Mouse (Mus musculus): ENCODE data around the gene Slc44a3. TPM values are rescaled to one million over a fixed set of nuclear protein-coding genes. Genes with fewer than 3 reads are reported as not detected.

Gene Slc44a3
- total RNA-seq, 2 experiments from 2014 or later, result not detected

- no peak for DNase-seq (ENCODE audit: low spot score in 2 of 2)
Observed at GRCm38 (mm10) chr3:121462782-121463181, 69.4 kb downstream of the Slc44a3 start.

- DNase-seq (ENCODE audit: low spot score in 2 of 2), result no peak
Observed at GRCm38 (mm10) chr3:121461477-121461876, 70.7 kb downstream of the Slc44a3 start.

DNA sequence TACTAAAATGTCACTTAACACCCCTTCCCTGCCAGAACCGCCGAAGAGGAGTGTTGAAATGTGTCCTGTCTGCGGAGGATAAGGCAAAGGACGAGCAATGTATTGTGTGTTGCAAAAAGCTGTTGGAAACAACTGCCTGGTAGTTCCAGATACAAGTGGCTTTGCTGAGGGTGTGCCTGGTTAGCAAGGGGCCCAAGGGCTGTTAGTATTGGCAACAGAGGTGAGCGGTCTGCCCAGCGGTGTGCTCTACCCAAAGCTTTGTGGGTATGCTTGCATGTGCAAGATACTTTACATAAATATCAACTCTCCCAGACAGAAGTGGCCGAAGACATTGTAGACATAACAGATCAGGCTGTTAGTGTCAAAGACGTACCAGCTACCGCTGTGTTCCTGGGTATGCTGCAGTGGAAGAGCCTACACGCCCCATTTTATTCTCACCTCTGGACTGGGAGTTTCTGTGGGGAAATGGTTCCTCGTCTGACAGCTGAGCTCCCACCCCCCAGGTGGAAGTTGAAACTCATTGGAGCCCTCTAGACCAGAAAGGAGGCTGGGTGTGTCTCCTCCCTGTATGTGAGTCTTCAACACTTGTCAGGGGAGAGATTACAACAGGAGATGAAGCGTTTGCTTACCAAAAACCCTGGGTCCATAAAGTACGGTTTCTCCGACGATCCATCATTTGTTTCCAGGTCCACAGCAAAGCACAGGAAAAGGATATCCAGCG is 71.6 kb downstream of the Slc44a3 start:
- no peak for DNase-seq (ENCODE audit: low spot score in 2 of 2)

- DNase-seq (ENCODE audit: low spot score in 2 of 2), result no peak
Observed at GRCm38 (mm10) chr3:121458545-121459492, 73.4 kb downstream of the Slc44a3 start.

- DNase-seq (ENCODE audit: low spot score in 2 of 2), result no peak
Observed at GRCm38 (mm10) chr3:121451404-121451803, 80.8 kb downstream of the Slc44a3 start.

DNA sequence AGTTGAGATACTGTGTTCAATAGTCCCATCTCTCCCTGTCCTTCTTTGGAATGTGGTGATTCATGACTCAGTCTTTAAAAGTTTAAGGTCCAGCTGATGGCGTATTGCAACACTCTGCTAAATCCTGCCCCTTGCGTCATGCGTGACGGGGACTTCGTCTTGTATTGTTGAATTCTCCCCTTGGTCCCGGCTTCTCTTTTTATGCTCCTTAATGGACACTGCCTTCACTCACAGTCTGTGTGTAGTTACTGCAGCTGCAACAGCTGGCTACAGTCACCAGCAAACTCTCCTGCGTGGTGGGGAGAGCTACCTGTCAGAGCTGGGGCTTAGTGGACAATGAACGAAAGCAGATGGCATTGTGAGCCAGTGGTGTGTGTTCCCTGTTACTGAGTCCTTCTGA is 82.7 kb downstream of the Slc44a3 start:
- no peak for DNase-seq (ENCODE audit: low spot score in 2 of 2)

GRCm38 (mm10) chr3:121448606-121449005 is 83.6 kb downstream of the Slc44a3 start:
- DNase-seq (ENCODE audit: low spot score in 2 of 2), result no peak

GRCm38 (mm10) chr3:121448029-121448468 is 84.2 kb downstream of the Slc44a3 start:
- no peak for DNase-seq (ENCODE audit: low spot score in 2 of 2)

DNA sequence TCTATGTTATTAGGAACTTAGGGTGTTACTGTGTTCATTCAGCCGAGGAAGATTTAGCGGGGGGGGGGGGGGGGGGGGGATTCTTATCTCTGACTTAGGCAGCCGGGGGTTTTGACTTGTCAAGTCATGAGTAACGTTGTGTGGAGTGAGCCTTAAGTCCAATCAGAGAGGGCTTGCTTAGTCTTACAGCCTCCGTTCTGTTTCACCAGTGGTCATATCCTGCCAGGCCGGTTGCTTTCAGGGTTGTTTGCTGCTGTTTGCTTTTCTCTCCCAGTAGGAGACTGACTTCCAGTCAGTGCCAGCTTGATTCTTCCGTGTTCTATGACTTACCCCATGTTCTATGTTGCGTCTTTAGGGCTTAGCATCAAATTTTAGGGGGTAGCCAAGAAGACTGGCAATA is 85.8 kb downstream of the Slc44a3 start:
- no peak for DNase-seq (ENCODE audit: low spot score in 2 of 2)

DNA sequence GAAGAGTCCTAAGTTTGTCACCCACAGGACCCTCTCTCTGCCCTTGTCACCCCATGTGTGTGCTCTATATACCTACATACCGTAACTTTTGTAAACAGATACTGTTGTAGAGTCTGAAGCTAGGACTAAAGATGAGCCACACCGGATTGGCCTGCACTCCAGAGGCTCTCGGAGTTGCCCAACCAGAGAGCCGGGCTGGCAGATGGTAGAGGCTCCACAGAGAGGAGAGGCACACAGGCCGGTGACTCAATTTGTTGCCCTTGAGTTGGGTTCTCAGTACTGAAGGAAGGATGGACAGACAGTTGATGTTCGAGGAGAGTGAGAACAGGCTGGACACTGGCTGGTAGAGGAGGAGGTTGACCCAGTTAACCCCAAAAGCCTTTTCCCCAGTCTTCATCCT is 87.8 kb downstream of the Slc44a3 start:
- DNase-seq (ENCODE audit: low spot score in 2 of 2), result no peak

DNA sequence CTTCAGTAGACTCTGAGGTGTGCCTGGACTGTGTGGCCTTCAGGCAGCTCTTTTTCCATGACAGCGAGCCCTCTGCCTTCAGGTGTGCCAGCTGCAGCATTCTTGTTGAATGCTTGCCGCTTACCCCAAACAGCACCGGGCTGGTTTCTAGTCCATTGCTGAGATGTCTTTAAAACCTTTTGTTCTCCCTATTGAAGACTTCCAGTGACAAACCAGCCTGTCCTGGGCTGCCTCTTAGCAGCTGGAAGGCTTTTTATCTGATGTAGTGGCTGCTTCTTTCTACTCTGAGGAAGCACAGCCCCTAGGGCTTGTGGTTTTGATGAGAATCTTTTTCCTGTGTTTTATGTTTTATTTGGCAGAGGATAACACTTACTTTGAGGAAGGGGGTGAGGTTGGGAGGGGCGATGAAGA is 88.3 kb downstream of the Slc44a3 start:
- no peak for DNase-seq (ENCODE audit: low spot score in 2 of 2)

- DNase-seq (ENCODE audit: low spot score in 2 of 2), result no peak
Observed at GRCm38 (mm10) chr3:121442288-121442687, 89.9 kb downstream of the Slc44a3 start.

DNA sequence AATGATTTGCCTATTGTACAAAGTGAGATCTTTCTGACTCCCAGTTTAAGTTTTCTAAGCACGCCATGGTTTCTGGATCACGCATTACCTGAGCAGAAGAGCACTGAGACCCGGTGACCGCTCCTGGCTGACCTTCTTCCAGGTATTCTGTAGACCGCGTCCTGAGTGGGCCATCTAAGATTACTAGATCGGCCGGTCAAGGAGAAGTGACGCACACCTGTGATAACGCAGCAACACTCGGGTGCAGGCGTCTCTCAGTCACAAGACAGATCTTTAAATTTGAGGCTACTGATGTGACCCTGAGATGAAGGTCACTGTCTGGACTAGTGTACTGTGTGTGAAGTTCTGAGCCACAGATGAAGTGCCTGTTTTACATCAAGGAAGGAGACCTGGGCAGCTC is 90.7 kb downstream of the Slc44a3 start:
- no peak for DNase-seq (ENCODE audit: low spot score in 2 of 2)

GRCm38 (mm10) chr3:121439623-121440161 is 92.5 kb downstream of the Slc44a3 start:
- no peak for DNase-seq (ENCODE audit: low spot score in 2 of 2)

- no peak for DNase-seq (ENCODE audit: low spot score in 2 of 2)
Observed at GRCm38 (mm10) chr3:121437996-121438395, 94.2 kb downstream of the Slc44a3 start.

GRCm38 (mm10) chr3:121437070-121437469 is 95.1 kb downstream of the Slc44a3 start:
- no peak for DNase-seq (ENCODE audit: low spot score in 2 of 2)

DNA sequence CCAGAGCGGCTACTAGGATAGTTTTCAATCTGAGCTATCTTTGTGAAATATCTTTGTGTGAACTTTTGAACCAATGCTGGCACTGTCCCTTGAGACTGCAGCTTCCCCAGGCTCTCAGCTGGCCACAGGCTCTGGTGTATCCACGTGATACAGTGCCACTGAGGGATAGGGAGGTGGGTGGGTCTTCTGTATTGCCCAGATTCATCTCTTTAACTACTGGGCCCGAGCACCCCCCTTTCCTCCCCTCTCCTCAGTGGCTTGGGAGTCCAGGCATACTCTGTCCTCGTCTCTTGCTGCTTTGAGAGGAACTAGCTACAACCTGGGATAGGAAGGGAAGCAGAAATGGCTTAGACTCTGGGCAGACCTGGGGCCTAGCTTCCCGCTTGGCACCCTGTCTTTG is 96.9 kb downstream of the Slc44a3 start:
- no peak for DNase-seq (ENCODE audit: low spot score in 2 of 2)

- DNase-seq (ENCODE audit: low spot score in 2 of 2), result no peak
Observed at GRCm38 (mm10) chr3:121433968-121434533, 98.2 kb downstream of the Slc44a3 start.

- no peak for DNase-seq (ENCODE audit: low spot score in 2 of 2)
Observed at GRCm38 (mm10) chr3:121433359-121433758, 98.8 kb downstream of the Slc44a3 start.

DNA sequence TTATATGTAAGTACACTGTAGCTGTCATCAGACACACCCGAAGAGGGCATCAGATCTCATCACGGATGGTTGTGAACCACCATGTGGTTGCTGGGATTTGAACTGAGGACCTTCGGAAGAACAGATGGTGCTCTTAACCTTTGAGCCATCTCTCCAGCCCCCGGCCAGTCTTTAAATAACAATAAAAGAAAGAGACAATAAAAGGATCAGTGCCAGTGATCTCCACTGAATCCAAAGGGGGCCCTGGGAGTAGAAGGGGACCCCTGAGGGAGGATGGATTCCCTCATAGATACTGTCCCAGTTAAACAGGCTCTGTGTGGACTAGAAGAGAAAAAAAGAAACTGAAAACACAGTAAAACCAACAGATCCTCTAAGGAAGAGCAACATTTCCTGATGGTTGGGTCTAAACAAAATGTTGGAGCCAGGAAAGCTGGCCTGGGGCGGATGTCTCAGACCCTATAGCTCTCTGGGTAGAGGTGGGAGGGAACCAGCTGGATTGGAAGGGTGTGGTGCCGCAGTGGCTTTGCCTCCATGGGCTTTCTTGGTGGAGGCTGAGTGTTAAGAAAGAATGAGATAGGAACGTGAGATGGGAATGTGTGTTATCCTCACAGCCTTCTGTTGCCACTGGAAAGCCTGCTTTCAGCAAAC is 101.8 kb downstream of the Slc44a3 start:
- DNase-seq (ENCODE audit: low spot score in 2 of 2), result no peak

- no peak for DNase-seq (ENCODE audit: low spot score in 2 of 2)
Observed at GRCm38 (mm10) chr3:121429469-121429868, 102.7 kb downstream of the Slc44a3 start.

All from left cerebral cortex, adult 18-20 months (tissue).